Mouse (Mus musculus) bone marrow macrophage, adult 2 months (primary cell): Measurements from ENCODE around the gene Vmn1r135.
"Not testable (repeated sequence)": the region's sequence is repeated elsewhere in the genome, so short reads cannot be mapped to it uniquely, and the experiment has no call there.

Source experiments
- CTCF ChIP-seq: IDR thresholded peaks from 2 replicates; pipeline ENCODE4 v1.5.1; 2012; ENCODE audit warnings: low read depth, mild to moderate bottlenecking, low read length, moderate library complexity
- POLR2A ChIP-seq: IDR thresholded peaks from 2 replicates; pipeline ENCODE4 v1.6.1; 2012; ENCODE audit warnings: mild to moderate bottlenecking, low read depth, low read length, borderline replicate concordance

DNA sequence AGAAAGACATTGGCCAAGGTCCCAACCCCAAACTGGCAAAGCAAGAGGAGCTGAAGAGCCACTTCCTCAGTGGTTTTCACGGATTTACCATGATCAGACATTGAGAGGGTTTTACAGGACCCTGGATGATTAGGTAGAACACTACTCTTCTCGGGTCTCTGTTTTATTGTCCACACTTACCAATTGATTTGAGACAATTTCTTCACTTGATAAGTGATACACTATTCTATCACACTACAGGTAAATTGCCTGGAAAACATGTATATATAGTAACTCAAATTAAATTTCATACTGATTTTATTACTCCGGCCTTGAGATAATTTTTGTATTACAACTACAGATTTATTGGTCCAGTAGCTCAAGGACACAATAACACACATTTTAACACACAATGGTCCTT is 35.5 kb upstream of the Vmn1r135 start, which contains the start of gene Gm4177:
- TF ChIP-seq POLR2A, CTCF: not testable (repeated sequence)
